Mouse (Mus musculus) urinary bladder, postnatal 14 days (tissue): ENCODE measurements around the gene Plbd2.

Experiments used
- DNase-seq: peaks from one replicate; pipeline ENCODE4 v3.0.0; 2021; ENCODE audit warnings: low spot score

Plbd2 gene

DNA sequence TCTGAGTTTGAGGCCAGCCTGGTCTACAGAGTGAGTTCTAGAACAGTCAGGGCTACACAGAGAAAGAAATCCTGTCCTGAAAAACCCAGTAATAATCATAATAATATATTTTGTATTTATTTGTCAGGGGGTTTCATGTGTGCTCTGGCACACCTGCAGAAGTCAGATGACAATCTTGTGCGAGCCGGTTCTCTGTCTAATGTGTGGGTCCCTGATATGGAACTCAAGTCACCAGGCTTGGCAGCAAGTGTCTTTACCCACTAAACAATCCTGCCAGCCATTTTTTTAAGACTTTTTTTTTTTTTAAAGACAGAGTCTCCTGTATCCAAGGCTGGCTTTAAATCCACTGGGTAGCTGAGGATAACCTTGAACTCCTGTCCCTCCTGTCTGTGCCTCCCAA, 30.1 kb downstream of the Plbd2 start:
- DNase-seq, result no peak

GRCm38 (mm10) chr5:120472770-120473169, 30.7 kb downstream of the Plbd2 start, which contains the start of gene Sdsl:
Sdsl (minus strand) TSS chr5:120472810.
- DNase-seq, result no peak

GRCm38 (mm10) chr5:120471538-120471937, 31.9 kb downstream of the Plbd2 start:
- no peak for DNase-seq

GRCm38 (mm10) chr5:120468830-120469229, 34.6 kb downstream of the Plbd2 start:
- no peak for DNase-seq

DNA sequence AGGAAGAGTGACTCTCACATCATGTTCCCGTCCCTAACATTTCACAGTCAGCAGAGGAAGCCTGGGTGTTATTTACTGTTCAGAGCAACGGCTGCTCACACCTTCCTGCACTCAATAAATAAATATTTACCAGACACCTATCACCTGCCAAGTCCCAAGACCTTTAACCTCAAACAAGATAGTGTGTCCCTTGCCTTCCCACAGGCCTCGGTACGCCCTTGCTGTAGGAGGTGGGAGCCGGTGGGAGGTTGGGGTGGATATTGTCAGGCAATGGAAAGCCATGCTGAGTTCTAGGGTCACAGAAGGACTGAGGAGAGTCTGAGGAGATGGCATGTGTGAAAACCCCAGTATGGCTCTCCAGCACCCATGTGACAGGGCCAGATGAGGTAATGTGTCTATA, 35.1 kb downstream of the Plbd2 start:
- no peak for DNase-seq

DNA sequence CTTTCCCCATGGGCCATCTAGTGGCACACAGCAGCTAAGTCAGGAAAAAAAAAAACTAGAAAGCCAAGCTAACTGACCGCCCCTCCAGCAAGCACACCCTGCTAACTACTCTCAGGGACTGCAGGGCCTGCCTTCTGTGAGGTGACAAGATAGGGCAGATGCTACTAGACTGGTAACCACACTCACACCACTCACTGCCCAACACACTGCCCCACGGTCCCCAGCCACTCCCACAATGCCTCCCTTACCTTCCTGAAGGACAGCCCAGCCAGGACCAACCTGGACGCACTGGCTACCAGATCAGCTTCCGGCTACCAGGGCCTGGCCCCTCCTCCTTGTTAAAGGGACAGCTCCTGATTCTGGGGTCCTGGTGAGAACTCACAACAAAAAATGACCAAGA, 36.4 kb downstream of the Plbd2 start:
- DNase-seq, result peak; percentile 20

- DNase-seq, result peak; percentile 76
Observed at GRCm38 (mm10) chr5:120465860-120466259, 37.6 kb downstream of the Plbd2 start.

DNA sequence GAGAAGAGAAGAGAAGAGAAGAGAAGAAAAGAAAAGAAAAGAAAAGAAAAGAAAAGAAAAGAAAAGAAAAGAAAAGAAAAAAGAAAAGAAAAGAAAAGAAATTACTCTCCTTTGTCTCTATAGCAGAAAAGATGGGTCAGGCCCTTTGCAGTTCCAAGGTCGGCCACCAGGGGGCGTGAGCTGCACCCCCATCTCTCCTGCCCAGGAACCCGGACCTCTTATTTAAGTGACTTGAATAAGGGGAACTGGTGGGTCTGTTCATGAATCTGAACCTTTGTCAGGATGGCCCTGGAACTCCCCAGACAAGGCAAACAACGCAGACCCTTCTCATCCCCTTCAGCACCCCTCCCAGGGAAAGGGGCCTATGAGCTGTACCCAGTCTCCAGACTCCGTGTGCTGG, 38.4 kb downstream of the Plbd2 start:
- DNase-seq, result peak; percentile 24

DNA sequence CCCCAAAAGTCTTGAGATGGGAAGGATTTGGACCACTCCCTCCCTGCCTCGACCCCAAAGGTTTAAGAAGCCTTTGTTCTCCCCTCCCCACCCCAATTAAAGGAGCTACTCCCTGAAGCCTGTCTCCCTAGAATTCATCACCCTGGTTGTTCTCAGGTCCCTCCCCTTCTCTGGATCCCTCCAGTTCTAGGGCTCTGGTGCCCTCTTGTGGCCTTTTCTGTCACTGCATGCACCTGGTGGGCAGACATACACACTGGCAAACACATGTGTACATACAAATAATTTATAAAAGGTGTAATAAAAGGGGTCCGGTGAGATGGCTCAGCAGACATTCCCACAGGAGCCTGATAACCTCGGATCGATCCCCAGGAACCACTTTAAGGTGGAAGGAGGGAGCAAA, 39.1 kb downstream of the Plbd2 start:
- no peak for DNase-seq

DNA sequence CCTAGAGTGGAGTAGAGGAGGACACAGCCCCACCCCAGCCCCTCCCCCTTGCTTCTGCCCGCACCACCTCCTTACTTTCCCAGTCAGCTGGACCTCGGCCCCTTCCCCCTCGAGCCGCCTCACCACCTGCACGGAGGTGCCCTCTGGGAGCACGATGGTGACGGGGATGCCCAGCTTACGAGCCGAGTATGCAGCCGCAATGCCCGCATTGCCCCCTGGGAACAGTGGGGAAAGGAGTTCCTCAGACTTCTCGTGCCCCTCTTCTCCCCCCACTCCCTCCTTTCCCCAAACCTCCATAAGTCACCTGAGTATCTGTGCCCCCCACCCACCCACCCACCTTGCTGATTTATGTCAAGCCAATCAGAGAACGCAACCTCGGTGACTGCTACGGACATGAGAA, 41.5 kb downstream of the Plbd2 start:
- no peak for DNase-seq

- no peak for DNase-seq
Observed at GRCm38 (mm10) chr5:120459133-120459532, 44.3 kb downstream of the Plbd2 start.

DNA sequence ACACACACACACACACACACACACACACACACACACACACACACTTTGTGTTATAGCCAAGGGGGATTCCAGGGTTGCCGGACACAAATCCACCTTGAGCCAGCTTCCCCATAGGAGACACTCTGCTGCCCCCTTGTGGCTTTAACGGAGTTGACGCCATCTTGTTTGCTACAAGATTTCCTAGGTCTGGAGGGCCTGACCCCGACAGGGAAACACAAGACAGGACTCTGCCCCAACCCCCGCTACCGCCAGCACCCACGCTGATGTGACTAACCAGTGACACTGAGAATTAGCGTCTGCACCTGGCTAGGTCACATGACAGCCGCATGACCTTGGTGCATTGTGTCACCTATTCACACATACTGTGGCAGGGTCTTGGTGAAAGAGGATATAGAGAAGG, 45.8 kb downstream of the Plbd2 start:
- DNase-seq, result peak; percentile 56

DNA sequence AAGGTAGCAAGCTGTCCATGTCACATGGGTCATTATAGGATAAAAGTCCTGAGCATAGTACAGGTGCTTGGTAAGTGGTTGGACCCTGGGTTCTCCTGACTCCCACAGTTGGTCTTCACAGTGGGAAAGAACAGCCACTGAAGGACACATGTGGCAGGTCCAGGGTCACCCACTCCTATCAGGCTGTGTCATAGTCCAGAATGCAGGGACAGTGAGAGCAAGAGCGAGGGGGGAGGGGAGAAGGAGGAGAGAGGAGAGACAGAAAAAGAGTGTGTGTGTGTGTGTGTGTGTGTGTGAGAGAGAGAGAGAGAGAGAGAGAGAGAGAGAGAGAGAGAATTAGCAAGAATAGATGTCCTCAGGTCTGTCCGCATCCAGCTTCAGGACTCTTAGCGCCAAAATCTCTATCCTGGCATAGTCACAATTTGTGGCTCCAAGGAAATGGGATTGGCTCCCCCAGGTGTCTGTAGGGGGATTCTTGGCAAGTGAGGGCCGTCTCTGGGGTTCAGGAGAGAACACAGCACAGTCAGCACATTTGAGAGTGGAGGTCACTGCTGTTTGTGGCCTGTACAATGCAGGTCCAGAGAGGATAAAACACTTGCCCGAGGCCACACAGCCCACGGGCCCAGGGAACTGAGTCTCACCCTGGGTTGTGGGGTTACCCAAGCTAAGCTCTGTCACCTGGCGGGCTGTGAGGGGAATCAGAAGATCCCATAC, 46.4 kb downstream of the Plbd2 start:
- no peak for DNase-seq

DNA sequence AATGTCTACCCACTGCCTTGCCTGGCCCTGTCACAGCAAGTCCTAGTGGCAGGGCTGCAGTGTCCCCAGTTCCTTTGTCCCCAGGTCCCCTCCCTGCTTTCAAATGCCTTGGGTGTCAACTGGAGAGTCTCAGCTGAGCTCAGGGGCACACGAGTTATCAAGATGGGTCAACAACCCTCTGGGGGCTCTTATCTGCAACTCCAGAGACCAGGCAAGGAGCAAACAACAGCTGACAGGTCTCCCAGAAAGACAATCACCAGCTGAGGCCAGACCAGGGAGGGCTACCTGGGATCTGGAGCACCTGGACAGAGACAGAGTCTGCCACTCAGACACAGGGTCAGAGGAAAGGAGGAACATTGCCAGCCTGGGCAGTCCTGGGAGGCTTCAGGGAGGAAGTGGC, 47.2 kb downstream of the Plbd2 start:
- DNase-seq, result no peak

- no peak for DNase-seq
Observed at GRCm38 (mm10) chr5:120454756-120455337, 48.6 kb downstream of the Plbd2 start.

- no peak for DNase-seq
Observed at GRCm38 (mm10) chr5:120447305-120447704, 56.1 kb downstream of the Plbd2 start.

GRCm38 (mm10) chr5:120440733-120441132, 62.7 kb downstream of the Plbd2 start:
- peak; percentile 93 for DNase-seq

- no peak for DNase-seq
Observed at GRCm38 (mm10) chr5:120439887-120440670, 63.3 kb downstream of the Plbd2 start.

DNA sequence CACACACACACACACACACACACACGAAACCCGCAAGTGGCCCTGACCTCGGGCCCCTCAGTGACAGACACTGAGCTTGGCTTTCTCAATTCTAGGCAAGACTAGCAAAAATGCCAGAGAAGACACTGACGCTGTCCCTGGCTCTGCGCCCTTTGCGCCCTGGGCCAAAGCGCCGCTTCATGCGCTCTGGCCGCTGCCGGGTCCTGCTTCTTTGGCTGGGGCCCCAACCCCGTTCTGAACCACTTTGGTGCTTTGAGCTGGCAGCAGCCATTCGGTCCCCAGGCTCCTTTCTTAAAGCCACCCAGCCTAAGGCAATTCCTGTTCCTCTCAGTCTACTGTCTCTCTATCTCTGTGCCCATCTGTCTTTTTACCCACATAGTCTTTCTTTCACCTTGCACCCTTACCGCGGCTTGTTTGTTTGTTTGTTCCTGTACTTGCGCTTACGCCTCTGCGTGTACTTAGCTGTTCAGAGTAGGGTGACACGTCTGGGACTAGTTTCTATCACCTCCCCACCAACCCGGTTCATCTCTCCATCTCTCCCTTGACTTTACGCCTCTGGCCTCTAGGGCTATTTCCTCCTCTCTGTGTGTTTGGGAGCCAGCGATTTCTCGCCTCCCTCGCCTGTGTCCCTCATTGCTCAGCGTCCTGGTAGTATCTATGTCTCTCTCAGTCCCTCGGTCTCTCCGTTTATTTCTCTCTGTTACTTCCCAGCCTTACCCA, 64.3 kb downstream of the Plbd2 start:
- no peak for DNase-seq

GRCm38 (mm10) chr5:120438469-120438868, 65.0 kb downstream of the Plbd2 start:
- DNase-seq, result no peak

GRCm38 (mm10) chr5:120437986-120438385, 65.4 kb downstream of the Plbd2 start:
- DNase-seq, result no peak

- DNase-seq, result no peak
Observed at GRCm38 (mm10) chr5:120437539-120437938, 65.9 kb downstream of the Plbd2 start.
